Mouse (Mus musculus): Measurements from ENCODE around the gene Arhgap10.

- TF ChIP-seq POLR2A (IDR thresholded peaks at IDR 0.05; ENCODE audit: low read depth, low read length) = no peak
- TF ChIP-seq CTCF (IDR thresholded peaks at IDR 0.05; ENCODE audit: extremely low read depth, insufficient read length, insufficient replicate concordance, low read depth, low read length) = no peak
Observed at GRCm38 (mm10) chr8:77481791-77482190, 36.0 kb downstream of the Arhgap10 start.
